Mouse (Mus musculus) olfactory bulb, adult 2 months (tissue): Measurements from ENCODE around the gene Chodl.

ENCODE experiments used
- CTCF ChIP-seq: fragments of 200-500 bp; IDR thresholded peaks from 2 replicates; pipeline ENCODE4 v1.5.1; 2012; ENCODE audit warnings: low read depth, mild to moderate bottlenecking, low read length, moderate library complexity; ENCODE audit not compliant: insufficient read depth
- POLR2A ChIP-seq: fragments of 200-500 bp; IDR thresholded peaks from 2 replicates; pipeline ENCODE4 v1.6.1; 2012; ENCODE audit warnings: mild to moderate bottlenecking, low read depth, low read length, moderate library complexity; ENCODE audit not compliant: insufficient read depth

DNA sequence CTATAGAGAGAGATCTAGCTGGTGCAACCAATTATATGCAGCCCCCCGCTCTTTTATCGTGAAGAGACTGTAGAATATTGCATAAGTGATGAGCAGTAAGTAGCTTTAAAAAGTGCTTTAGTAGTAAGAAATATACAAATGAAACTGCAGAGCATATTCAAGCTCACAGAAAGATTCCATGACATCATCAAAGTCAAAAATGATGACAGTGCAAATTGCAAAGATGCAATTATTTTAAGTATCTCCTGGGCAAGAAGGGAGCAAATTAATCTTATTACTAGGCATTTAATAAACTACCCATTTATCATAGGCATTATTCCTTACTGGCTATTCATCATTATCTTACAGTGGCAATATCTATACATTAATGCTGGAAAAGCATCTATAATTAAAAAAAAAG lies 3.5 kb downstream of the Chodl start:
- TF ChIP-seq CTCF (no peak), POLR2A (no peak)
